Mouse (Mus musculus) hindbrain, postnatal 0 days (tissue): ENCODE measurements around the gene Shb. TPM values are rescaled to one million over a fixed set of nuclear protein-coding genes. Genes with fewer than 3 reads are reported as not detected.

Experiments used
- ATAC-seq: fragments of 200-750 bp; cut with Nextera tagmentation; 2 replicates; pipeline ENCODE4 v1.8.0; 2017; ENCODE audit warnings: mild to moderate bottlenecking, moderate TSS enrichment, moderate library complexity
- DNase-seq: peaks from one replicate; pipeline ENCODE4 v3.0.0-alpha.2; 2015; ENCODE audit warnings: low spot score
- H3K27ac ChIP-seq: fragments of 300-500 bp; sonication (generic); 2 replicates; pipeline ENCODE4 v1.5.1; 2014; ENCODE audit warnings: mild to moderate bottlenecking
- H3K27me3 ChIP-seq: fragments of 300-500 bp; sonication (generic); 2 replicates; pipeline ENCODE4 v1.6.1; 2014; ENCODE audit warnings: low read length, mixed read lengths; ENCODE audit not compliant: insufficient read depth
- H3K36me3 ChIP-seq: fragments of 300-500 bp; sonication (generic); 2 replicates; pipeline ENCODE4 v1.6.1; 2014; ENCODE audit warnings: low read length, mixed read lengths; ENCODE audit not compliant: insufficient read depth
- H3K4me1 ChIP-seq: fragments of 300-500 bp; sonication (generic); 2 replicates; pipeline ENCODE4 v1.6.1; 2014; ENCODE audit warnings: antibody characterized with exemption, low read length, mixed read lengths; ENCODE audit not compliant: insufficient read depth
- H3K4me2 ChIP-seq: fragments of 300-500 bp; sonication (generic); 2 replicates; pipeline ENCODE4 v1.6.1; 2014; ENCODE audit warnings: low read depth, mild to moderate bottlenecking, low read length, moderate library complexity, mixed read lengths
- H3K4me3 ChIP-seq: fragments of 300-500 bp; sonication (generic); 2 replicates; pipeline ENCODE4 v1.5.1; 2014; ENCODE audit warnings: low read length
- H3K9ac ChIP-seq: fragments of 300-500 bp; sonication (generic); replicated peaks from 2 replicates; pipeline ENCODE4 v1.6.1; 2014; ENCODE audit warnings: mild to moderate bottlenecking, low read length, moderate library complexity, mixed read lengths
- H3K9me3 ChIP-seq: fragments of 300-500 bp; sonication (generic); 2 replicates; pipeline ENCODE4 v1.6.1; 2016; ENCODE audit warnings: low read length, mixed read lengths
- CTCF ChIP-seq: IDR thresholded peaks from 2 replicates; pipeline ENCODE4 v1.5.1; 2016; ENCODE audit warnings: antibody characterized with exemption, control low read depth, low read depth
- WGBS: fragments of 180-500 bp; shearing (Covaris S2); extraction: QIAGEN DNeasy Blood & Tissue Kit; methylation state at CpG from one replicate; pipeline ENCODE4 v1.1.7; 2014; 5-methylcytosine and 5-hydroxymethylcytosine counted together
- polyA plus RNA-seq: library from polyadenylated mRNA; unstranded; fragments of >200 nt; fragmentation: Nextera tagmentation; extraction: Ambion mirVana; gene quantifications from 2 replicates; pipeline ENCODE4 v1.2.1, GENCODE M21; 2015
- total RNA-seq: library from RNA; depleted of rRNA; stranded (reverse); fragments of >200 nt; gene quantifications from 2 replicates; pipeline ENCODE4 v1.2.3, GENCODE M21; 2014

The Shb gene
- total and polyA plus RNA-seq, 2 experiments from 2014 or later: 6.1 to 33.6 TPM

DNA sequence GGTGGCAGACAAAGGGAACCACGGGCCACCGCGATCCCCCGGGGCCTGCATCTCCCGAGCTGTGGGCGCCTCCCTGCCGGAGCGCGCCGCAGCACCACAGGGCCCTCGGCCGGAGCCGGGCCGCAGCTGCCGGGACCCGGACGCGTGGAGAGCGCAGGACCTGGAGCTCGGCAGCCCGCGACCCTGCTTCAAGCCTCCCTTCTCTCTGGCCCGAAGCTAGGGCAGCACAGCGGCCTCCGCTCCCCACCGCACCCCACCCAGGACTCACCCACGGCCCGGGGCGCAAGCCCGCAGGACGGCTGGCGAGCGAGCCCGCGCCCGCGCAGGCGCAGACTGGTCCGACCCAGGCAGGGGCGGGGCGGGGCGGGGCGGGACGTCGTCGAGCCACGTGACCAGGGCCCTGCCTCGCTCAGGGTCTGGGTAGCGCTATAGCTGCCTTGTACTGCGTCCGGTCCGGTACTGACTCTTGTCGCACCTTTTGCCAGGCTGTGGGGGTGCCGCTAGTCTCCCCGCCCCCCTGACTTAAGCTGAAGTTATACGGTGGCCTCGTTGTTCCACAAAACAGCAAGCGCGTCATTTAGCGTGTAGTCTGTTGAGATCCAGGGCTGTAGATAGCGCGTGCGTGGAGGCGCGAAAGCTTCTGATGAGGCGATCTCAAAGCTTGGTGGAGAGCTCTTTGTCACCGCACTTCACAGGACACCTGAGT is 123.7 kb downstream of the Shb start, which contains the start of gene Slc25a51:
Gene Slc25a51 (minus strand): TSS at position 340 of the 706 bp plus-strand sequence.
- Histone ChIP-seq H3K4me2 (peak within 1 kb of the TSS; percentile 60), H3K4me1 (peaks cover 10% of the 10 kb centered on the region; the same call in 1 of the 2 replicates), H3K9me3 (no peaks in the 10 kb centered on the region), H3K27ac (peak within 1 kb of the TSS; percentile 86), H3K36me3 (peaks cover 5% of the 10 kb centered on the region; the same call in 1 of the 2 replicates), H3K27me3 (no peaks in the 10 kb centered on the region), H3K4me3 (peak within 1 kb of the TSS; percentile 89), H3K9ac (peak within 1 kb of the TSS; percentile 87)
- TF ChIP-seq CTCF: 0 out of 2 replicates have a peak, but pooled peaks have one; percentile 3
- peak; percentile 96 for DNase-seq
- under 1% methylated on average over 66 of the region's 67 CpGs for WGBS
- peak; percentile 97 for ATAC-seq

- Histone ChIP-seq H3K27ac (peak overlapping the region; percentile 86), H3K27me3 (no peaks in the 10 kb centered on the region), H3K9me3 (no peaks in the 10 kb centered on the region), H3K36me3 (peaks cover 9% of the 10 kb centered on the region; the same call in 1 of the 2 replicates), H3K9ac (peak overlapping the region; percentile 87), H3K4me1 (peaks cover 10% of the 10 kb centered on the region; the same call in 1 of the 2 replicates), H3K4me2 (peak overlapping the region; percentile 60), H3K4me3 (peak overlapping the region; percentile 89)
- no peak for TF ChIP-seq CTCF
- WGBS: under 1% methylated on average over 19 of the region's 19 CpGs
- DNase-seq: peak; percentile 49
- no peak; the same call in 1 of the 2 replicates for ATAC-seq
Observed at GRCm38 (mm10) chr4:45407703-45408334, 124.5 kb downstream of the Shb start.

- H3K4me3 ChIP-seq: peak overlapping the region; percentile 89
- H3K4me1 ChIP-seq: peaks cover 10% of the 10 kb centered on the region; the same call in 1 of the 2 replicates
- ATAC-seq: no peak
- DNase-seq: no peak
- H3K27me3 ChIP-seq: no peaks in the 10 kb centered on the region
- no peaks in the 10 kb centered on the region for H3K9me3 ChIP-seq
- 62% methylated on average over 5 of the region's 5 CpGs for WGBS
- peaks cover 16% of the 10 kb centered on the region; the same call in 1 of the 2 replicates for H3K36me3 ChIP-seq
- TF ChIP-seq CTCF: no peak
- no peak overlapping the region for H3K27ac ChIP-seq
- H3K4me2 ChIP-seq: peak overlapping the region; percentile 60
- H3K9ac ChIP-seq: peak overlapping the region; percentile 87
Observed at GRCm38 (mm10) chr4:45407001-45407702, 125.1 kb downstream of the Shb start.

DNA sequence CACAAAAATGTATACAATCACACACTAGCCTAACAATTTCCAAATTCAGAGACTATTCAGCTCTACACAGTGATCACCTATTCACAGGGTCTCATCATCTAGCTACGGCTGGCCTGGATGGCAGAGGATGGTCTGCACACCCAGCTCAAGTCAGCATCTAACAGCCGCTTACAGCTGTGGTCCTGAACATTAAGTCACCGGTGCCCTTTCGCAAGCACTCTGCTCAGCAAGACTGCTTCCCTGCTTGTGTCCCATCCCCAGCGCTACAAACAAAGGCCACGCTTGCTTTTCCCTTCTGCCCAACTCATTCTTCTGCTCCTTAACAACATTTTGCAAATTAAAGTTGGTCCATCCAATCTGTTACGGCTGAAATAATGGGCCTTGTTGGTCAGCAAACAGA is 125.9 kb downstream of the Shb start:
- 47% methylated on average over 7 of the region's 7 CpGs for WGBS
- 0 out of 2 replicates have a peak overlapping the region, but pooled peaks have one; percentile 17 for H3K9ac ChIP-seq
- no peak overlapping the region for H3K27ac ChIP-seq
- no peaks in the 10 kb centered on the region for H3K9me3 ChIP-seq
- no peak for TF ChIP-seq CTCF
- H3K36me3 ChIP-seq: peaks cover 16% of the 10 kb centered on the region; the same call in 1 of the 2 replicates
- H3K4me1 ChIP-seq: peaks cover 10% of the 10 kb centered on the region; the same call in 1 of the 2 replicates
- no peak for ATAC-seq
- no peak for DNase-seq
- H3K27me3 ChIP-seq: no peaks in the 10 kb centered on the region
- no peak overlapping the region for H3K4me3 ChIP-seq
- H3K4me2 ChIP-seq: peak overlapping the region; percentile 60

DNA sequence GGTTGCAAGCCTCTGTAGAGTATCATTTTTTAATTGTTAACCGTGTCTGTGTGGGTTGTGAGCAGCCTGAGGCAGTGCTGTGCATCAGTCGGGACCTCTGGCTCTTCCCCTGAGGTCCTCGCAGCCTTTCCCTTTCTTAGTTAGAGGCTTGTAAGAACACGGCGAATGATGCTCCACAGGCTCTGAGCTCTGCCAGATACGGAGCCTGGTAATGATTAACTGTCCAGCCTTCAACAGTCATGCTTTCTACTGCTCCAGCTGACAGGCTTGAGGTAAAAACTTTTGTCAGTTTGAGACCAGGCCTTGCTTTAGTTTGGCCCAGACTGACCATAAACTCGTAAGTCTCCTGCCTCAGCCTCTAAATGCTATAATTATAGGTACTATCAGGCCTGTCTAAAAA is 127.0 kb downstream of the Shb start:
- no peak for DNase-seq
- Histone ChIP-seq H3K4me2 (no peak overlapping the region), H3K4me1 (peaks cover 10% of the 10 kb centered on the region; the same call in 1 of the 2 replicates), H3K27ac (no peak overlapping the region), H3K4me3 (no peak overlapping the region), H3K36me3 (peaks cover 16% of the 10 kb centered on the region; the same call in 1 of the 2 replicates), H3K9ac (no peak overlapping the region), H3K9me3 (no peaks in the 10 kb centered on the region), H3K27me3 (no peaks in the 10 kb centered on the region)
- ATAC-seq: no peak
- WGBS: 61% methylated on average over 7 of the region's 7 CpGs
- TF ChIP-seq CTCF: no peak

- no peak for ATAC-seq
- no peak for TF ChIP-seq CTCF
- 96% methylated on average over 7 of the region's 7 CpGs for WGBS
- Histone ChIP-seq H3K4me3 (no peak overlapping the region), H3K27me3 (no peaks in the 10 kb centered on the region), H3K36me3 (peaks cover 25% of the 10 kb centered on the region), H3K4me1 (peaks cover 10% of the 10 kb centered on the region; the same call in 1 of the 2 replicates), H3K27ac (no peak overlapping the region), H3K9me3 (no peaks in the 10 kb centered on the region), H3K9ac (no peak overlapping the region), H3K4me2 (no peak overlapping the region)
- DNase-seq: no peak
Observed at GRCm38 (mm10) chr4:45404086-45404485, 128.2 kb downstream of the Shb start.
